Mouse (Mus musculus): ENCODE data around the gene Pfkfb3. TPM values are rescaled to one million over a fixed set of nuclear protein-coding genes. Genes with fewer than 3 reads are reported as not detected.

Pfkfb3 gene
- polyA plus RNA-seq, 1 experiment from 2014 or later: 21.5 TPM

- Histone ChIP-seq H3K4me3 (no peak overlapping the region), H3K27me3 (replicated peaks) (no peaks in the 10 kb centered on the region), H3K4me2 (replicated peaks) (no peak overlapping the region), H3K9ac (no peak overlapping the region), H3K27ac (no peak overlapping the region), H3K9me3 (no peaks in the 10 kb centered on the region), H3K4me1 (no peaks in the 10 kb centered on the region), H3K36me3 (no peaks in the 10 kb centered on the region)
- ATAC-seq (ENCODE audit: low FRiP score, low read depth): no peak
- WGBS: 85% methylated on average over 3 of the region's 3 CpGs
Observed at GRCm38 (mm10) chr2:11422384-11422783, 131.5 kb downstream of the Pfkfb3 start.

Other genes with a start within 250 kb of the Pfkfb3 start
- 167 and 168 TPM in 2 replicates for gene Rbm17, start 50.1 kb upstream of the Pfkfb3 start, polyA plus RNA-seq (2016; fragmentation: Nextera tagmentation; extraction: Ambion mirVana)
- not detected in 2 replicates for gene Gm17490, start 72.2 kb upstream of the Pfkfb3 start, polyA plus RNA-seq (2016; fragmentation: Nextera tagmentation; extraction: Ambion mirVana)
- gene Il2ra, start 88.7 kb upstream of the Pfkfb3 start, polyA plus RNA-seq (2016; fragmentation: Nextera tagmentation; extraction: Ambion mirVana): not detected in 2 replicates
- 0.93 and 1.1 TPM in 2 replicates for gene Il15ra, start 151.2 kb upstream of the Pfkfb3 start, polyA plus RNA-seq (2016; fragmentation: Nextera tagmentation; extraction: Ambion mirVana)
- gene Fbh1, start 223.5 kb upstream of the Pfkfb3 start, polyA plus RNA-seq (2016; fragmentation: Nextera tagmentation; extraction: Ambion mirVana): 139 and 150 TPM in 2 replicates
- gene Ankrd16, start 223.8 kb upstream of the Pfkfb3 start, polyA plus RNA-seq (2016; fragmentation: Nextera tagmentation; extraction: Ambion mirVana): 52.9 and 61.4 TPM in 2 replicates